Mouse (Mus musculus) neural tube, embryonic 12.5 days (tissue): Measurements from ENCODE around the gene Tcp10c. TPM values are rescaled to one million over a fixed set of nuclear protein-coding genes. Genes with fewer than 3 reads are reported as not detected.
"Not testable (repeated sequence)": the region's sequence is repeated elsewhere in the genome, so short reads cannot be mapped to it uniquely, and the experiment has no call there.

Source experiments
- ATAC-seq: fragments of 200-750 bp; cut with Nextera tagmentation; 2 replicates; pipeline ENCODE4 v1.8.0; 2017; ENCODE audit warnings: low read depth, mild to moderate bottlenecking, moderate TSS enrichment, moderate library complexity; ENCODE audit not compliant: low FRiP score
- H3K27ac ChIP-seq: fragments of 300-500 bp; sonication (generic); 2 replicates; pipeline ENCODE4 v1.5.1; 2016
- H3K27me3 ChIP-seq: fragments of 300-500 bp; sonication (generic); replicated peaks from 2 replicates; pipeline ENCODE4 v1.6.1; 2016; ENCODE audit warnings: mild to moderate bottlenecking
- H3K36me3 ChIP-seq: fragments of 300-500 bp; sonication (generic); 2 replicates; pipeline ENCODE4 v1.6.1; 2016; ENCODE audit warnings: mild to moderate bottlenecking
- H3K4me1 ChIP-seq: fragments of 300-500 bp; sonication (generic); 2 replicates; pipeline ENCODE4 v1.6.1; 2016
- H3K4me2 ChIP-seq: fragments of 300-500 bp; sonication (generic); replicated peaks from 2 replicates; pipeline ENCODE4 v1.6.1; 2016; ENCODE audit warnings: mild to moderate bottlenecking
- H3K4me3 ChIP-seq: fragments of 300-500 bp; sonication (generic); 2 replicates; pipeline ENCODE4 v1.5.1; 2016
- H3K9ac ChIP-seq: fragments of 300-500 bp; sonication (generic); 2 replicates; pipeline ENCODE4 v1.6.1; 2016; ENCODE audit warnings: mild to moderate bottlenecking
- H3K9me3 ChIP-seq: fragments of 300-500 bp; sonication (generic); 2 replicates; pipeline ENCODE4 v1.6.1; 2016; ENCODE audit warnings: mild to moderate bottlenecking
- WGBS: fragments of 180-500 bp; shearing (Covaris S2); methylation state at CpG from one replicate; pipeline ENCODE4 v1.1.7; 2016; 5-methylcytosine and 5-hydroxymethylcytosine counted together
- polyA plus RNA-seq: library from polyadenylated mRNA; unstranded; fragments of >200 nt; fragmentation: Nextera tagmentation; extraction: Ambion mirVana; gene quantifications from 2 replicates; pipeline ENCODE4 v1.2.1, GENCODE M21; 2016

Tcp10c gene
- polyA plus RNA-seq, result not detected in 2 replicates

DNA sequence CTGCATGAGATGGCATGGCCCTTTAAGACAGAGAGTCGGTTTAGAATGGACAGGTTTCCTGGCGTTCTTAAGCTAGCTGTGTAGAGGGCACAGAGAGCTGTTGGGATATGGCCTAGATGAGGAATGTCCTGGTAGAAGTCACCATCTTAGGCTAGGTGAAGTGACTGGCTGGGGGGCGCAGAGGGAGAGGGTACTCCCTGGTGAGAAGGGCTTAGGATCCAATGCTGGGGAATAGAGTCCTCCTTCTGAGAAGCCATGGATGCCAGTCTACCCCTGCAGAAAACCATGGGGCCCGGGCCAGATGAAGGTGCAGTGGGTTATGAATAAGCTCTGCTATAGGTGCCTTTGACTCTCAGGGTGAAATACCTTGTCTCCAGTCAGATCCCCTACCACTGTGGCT lies at the start of gene Tcp10c:
TSS of gene Tcp10c (plus strand) at position 52 of the 400 bp plus-strand sequence.
- not testable (repeated sequence) for H3K27ac ChIP-seq, ATAC-seq, H3K4me1 ChIP-seq, H3K36me3 ChIP-seq, H3K9ac ChIP-seq, H3K4me3 ChIP-seq, H3K27me3 ChIP-seq, H3K4me2 ChIP-seq
- H3K9me3 ChIP-seq, result peaks cover 30% of the 10 kb centered on the region
- WGBS, result 90% methylated on average over 4 of the region's 4 CpGs

GRCm38 (mm10) chr17:13307852-13308251 lies 46.5 kb upstream of the Tcp10c start:
- ATAC-seq, H3K27ac ChIP-seq, H3K36me3 ChIP-seq, H3K4me2 ChIP-seq, H3K9ac ChIP-seq, H3K4me3 ChIP-seq, H3K27me3 ChIP-seq, H3K4me1 ChIP-seq: not testable (repeated sequence)
- 84% methylated on average over 5 of the region's 6 CpGs for WGBS
- peaks cover 36% of the 10 kb centered on the region for H3K9me3 ChIP-seq

GRCm38 (mm10) chr17:13308344-13308743 lies 46.0 kb upstream of the Tcp10c start:
- not testable (repeated sequence) for ATAC-seq, H3K9ac ChIP-seq
- WGBS, result 89% methylated on average over 5 of the region's 5 CpGs

GRCm38 (mm10) chr17:13308746-13309145 lies 45.6 kb upstream of the Tcp10c start:
- H3K9me3 ChIP-seq, result peaks cover 42% of the 10 kb centered on the region
- H3K4me1 ChIP-seq, H3K27ac ChIP-seq, H3K36me3 ChIP-seq, H3K9ac ChIP-seq, H3K4me2 ChIP-seq, H3K27me3 ChIP-seq, H3K4me3 ChIP-seq, ATAC-seq: not testable (repeated sequence)
- 92% methylated on average over 4 of the region's 4 CpGs for WGBS

More at GRCm38 (mm10) chr17:13308344-13308743, 46.0 kb upstream of the Tcp10c start:
- H3K36me3 ChIP-seq, H3K27me3 ChIP-seq, H3K4me3 ChIP-seq, H3K4me1 ChIP-seq, H3K4me2 ChIP-seq, H3K27ac ChIP-seq: not testable (repeated sequence)
- H3K9me3 ChIP-seq, result peaks cover 38% of the 10 kb centered on the region

GRCm38 (mm10) chr17:13309182-13309631 lies 45.2 kb upstream of the Tcp10c start:
- not testable (repeated sequence) for H3K27me3 ChIP-seq, H3K9ac ChIP-seq, H3K4me2 ChIP-seq, H3K27ac ChIP-seq, H3K4me1 ChIP-seq, ATAC-seq, H3K4me3 ChIP-seq, H3K36me3 ChIP-seq
- 91% methylated on average over 10 of the region's 10 CpGs for WGBS
- peaks cover 45% of the 10 kb centered on the region for H3K9me3 ChIP-seq

GRCm38 (mm10) chr17:13329967-13330366 lies 24.4 kb upstream of the Tcp10c start:
- not testable (repeated sequence) for H3K4me1 ChIP-seq, H3K9ac ChIP-seq, H3K27ac ChIP-seq, H3K36me3 ChIP-seq, H3K27me3 ChIP-seq, H3K4me3 ChIP-seq, ATAC-seq, H3K4me2 ChIP-seq
- H3K9me3 ChIP-seq, result peaks cover 61% of the 10 kb centered on the region
- 81% methylated on average over 4 of the region's 4 CpGs for WGBS

DNA sequence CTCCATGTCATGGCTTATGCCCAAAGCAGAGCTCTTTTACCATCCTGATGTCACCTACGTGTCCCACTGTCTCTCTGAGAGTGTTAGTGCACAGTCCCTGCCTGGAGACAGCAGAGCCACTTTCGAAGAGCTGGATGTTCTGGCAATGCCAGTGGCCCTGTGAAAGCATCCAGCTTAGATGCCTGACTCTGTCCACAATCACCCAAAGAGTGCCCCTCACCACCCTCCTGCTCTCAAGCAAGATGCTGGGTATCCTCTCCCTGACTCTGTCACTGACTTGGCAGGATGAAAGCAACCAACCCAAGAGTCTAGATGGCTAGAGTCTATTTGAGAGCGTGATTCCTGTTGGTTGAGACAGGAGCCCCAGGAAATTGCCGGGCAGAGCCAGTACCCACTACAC lies 23.2 kb upstream of the Tcp10c start:
- not testable (repeated sequence) for H3K27me3 ChIP-seq, H3K27ac ChIP-seq, H3K36me3 ChIP-seq, H3K9ac ChIP-seq, H3K4me3 ChIP-seq, H3K4me1 ChIP-seq, H3K4me2 ChIP-seq
- 0 out of 2 replicates have a peak, but pooled peaks have one; percentile 15 for ATAC-seq
- peaks cover 57% of the 10 kb centered on the region for H3K9me3 ChIP-seq
- WGBS, result 77% methylated on average over 4 of the region's 4 CpGs

DNA sequence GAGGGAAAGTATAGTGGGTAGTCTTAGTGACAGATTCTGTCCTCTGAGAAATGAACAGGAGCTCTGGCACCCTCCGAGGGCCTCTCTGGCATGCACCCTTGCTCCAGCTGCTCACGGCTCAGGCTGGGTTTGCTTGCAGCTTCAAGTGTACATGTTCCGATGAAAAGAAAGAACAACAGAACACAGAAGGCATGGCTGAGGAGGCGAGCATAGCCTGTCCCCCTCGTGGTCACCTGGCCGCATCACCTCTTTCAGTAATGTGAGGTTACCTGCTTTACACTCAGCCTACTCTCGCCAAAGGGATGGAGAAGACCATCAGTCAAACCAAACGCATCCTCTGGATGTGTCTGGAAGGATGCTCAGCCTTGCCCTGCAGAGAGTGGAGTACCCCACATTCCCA lies 21.9 kb upstream of the Tcp10c start:
- not testable (repeated sequence) for ATAC-seq, H3K27ac ChIP-seq, H3K27me3 ChIP-seq, H3K4me1 ChIP-seq, H3K36me3 ChIP-seq, H3K9ac ChIP-seq, H3K4me2 ChIP-seq, H3K4me3 ChIP-seq
- peaks cover 63% of the 10 kb centered on the region for H3K9me3 ChIP-seq
- WGBS, result 89% methylated on average over 8 of the region's 8 CpGs

- not testable (repeated sequence) for H3K4me3 ChIP-seq, H3K36me3 ChIP-seq, H3K9ac ChIP-seq, H3K27ac ChIP-seq, H3K4me2 ChIP-seq, H3K4me1 ChIP-seq, H3K27me3 ChIP-seq
- WGBS, result 69% methylated on average over 9 of the region's 9 CpGs
- H3K9me3 ChIP-seq, result peaks cover 34% of the 10 kb centered on the region
- ATAC-seq, result peak; percentile 70
Observed at GRCm38 (mm10) chr17:13336979-13337749, 17.2 kb upstream of the Tcp10c start.

- H3K4me2 ChIP-seq, H3K27me3 ChIP-seq, H3K27ac ChIP-seq, H3K4me3 ChIP-seq, H3K9ac ChIP-seq, H3K4me1 ChIP-seq, H3K36me3 ChIP-seq: not testable (repeated sequence)
- WGBS, result 56% methylated on average over 1 of the region's 1 CpGs
- peak; percentile 9; the same call in 1 of the 2 replicates for ATAC-seq
- peaks cover 31% of the 10 kb centered on the region for H3K9me3 ChIP-seq
Observed at GRCm38 (mm10) chr17:13337931-13338330, 16.4 kb upstream of the Tcp10c start.

GRCm38 (mm10) chr17:13340071-13340470 lies 14.3 kb upstream of the Tcp10c start:
- not testable (repeated sequence) for H3K4me2 ChIP-seq, H3K9ac ChIP-seq, H3K27me3 ChIP-seq, H3K36me3 ChIP-seq, H3K4me1 ChIP-seq, H3K4me3 ChIP-seq, H3K27ac ChIP-seq, ATAC-seq
- H3K9me3 ChIP-seq, result peaks cover 18% of the 10 kb centered on the region
- 83% methylated on average over 1 of the region's 1 CpGs for WGBS

DNA sequence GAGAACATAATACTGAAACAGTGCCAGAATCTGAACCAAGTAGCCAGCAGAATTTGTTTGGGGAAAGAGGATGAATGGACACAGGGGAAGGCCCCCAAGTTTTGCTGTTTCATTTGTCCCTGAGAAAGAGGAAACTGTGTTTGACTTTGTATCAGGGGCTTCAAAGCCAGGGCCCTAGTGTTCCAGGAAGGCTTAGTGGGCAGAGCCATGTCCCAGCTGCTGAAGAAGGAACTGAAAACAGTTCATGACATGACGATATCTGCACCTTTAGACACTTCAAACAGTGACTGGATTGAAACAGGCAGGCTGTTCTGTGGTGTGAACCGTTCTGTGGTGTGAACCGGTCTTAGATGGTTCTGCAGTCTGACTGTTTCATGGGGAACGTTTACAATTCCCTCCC lies 8.4 kb upstream of the Tcp10c start:
- H3K9ac ChIP-seq, H3K4me2 ChIP-seq, H3K36me3 ChIP-seq, H3K4me1 ChIP-seq, H3K27ac ChIP-seq, ATAC-seq, H3K4me3 ChIP-seq, H3K27me3 ChIP-seq: not testable (repeated sequence)
- peaks cover 13% of the 10 kb centered on the region; the same call in 1 of the 2 replicates for H3K9me3 ChIP-seq
- WGBS, result no CpG with 5 or more reads among the region's 4 CpGs

DNA sequence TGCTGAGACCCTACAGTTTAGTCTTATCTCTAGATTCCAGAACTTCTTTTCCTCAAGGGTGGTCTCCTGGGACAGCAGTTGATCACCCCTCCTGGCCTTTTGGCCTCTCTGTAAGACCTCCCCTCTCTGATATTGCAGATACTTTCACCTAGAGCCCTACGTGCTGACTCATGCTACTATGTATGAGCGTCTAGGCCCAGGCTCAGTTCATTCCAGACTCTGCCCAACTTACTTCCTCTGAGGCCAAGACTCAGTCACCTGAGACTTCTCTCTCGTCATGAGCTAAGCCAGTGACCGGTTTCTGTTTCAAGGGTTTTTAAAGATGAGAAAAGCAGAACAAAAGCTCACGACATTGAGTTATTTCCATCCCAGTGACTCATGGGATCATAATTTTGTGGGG lies 4.8 kb upstream of the Tcp10c start:
- not testable (repeated sequence) for H3K27ac ChIP-seq, H3K4me1 ChIP-seq, H3K9ac ChIP-seq, H3K36me3 ChIP-seq, H3K4me3 ChIP-seq, H3K9me3 ChIP-seq, H3K27me3 ChIP-seq, H3K4me2 ChIP-seq, ATAC-seq
- 82% methylated on average over 5 of the region's 5 CpGs for WGBS
